Comparison of ENCODE assay signal across 28 mouse cellular contexts in the genomic region with DNA sequence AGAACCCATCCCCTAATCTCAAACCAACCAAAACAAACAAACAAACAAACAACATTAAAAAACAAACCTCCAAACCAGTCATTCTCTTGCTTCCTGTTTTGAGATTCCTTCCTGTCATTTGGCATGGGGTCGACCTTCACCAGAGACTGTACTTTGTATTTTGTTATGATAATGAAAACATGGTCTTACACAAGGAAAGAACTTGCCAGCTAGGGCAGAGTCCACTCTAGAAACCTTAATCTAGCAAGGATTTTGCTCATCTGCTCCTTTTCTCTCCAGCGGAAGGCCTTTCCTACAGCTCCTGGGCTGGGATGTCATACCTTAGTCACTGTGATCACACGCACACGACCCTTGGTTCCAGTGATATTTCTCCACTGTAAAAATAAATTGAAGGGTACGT.
"Had no signal": no experiment of that assay in that cellular context is flagged by ENCODE, and none has a peak within 500 bp of the region (broad histone marks: within the 10 kb centered on the region; RNA-seq: fewer than 3 reads in every experiment).

No protein-coding gene starts in this region.

- H3K4me2 ChIP-seq: embryonic facial prominence, embryonic 12.5 days; embryonic facial prominence, embryonic 13.5 days; embryonic facial prominence, embryonic 15.5 days; forebrain, embryonic 12.5 days; forebrain, embryonic 13.5 days; forebrain, embryonic 15.5 days had no signal

- DNase-seq: cerebellum, adult 2 months; cerebellum, adult 8-10 months; cerebellum, adult 9-10 months; cerebellum, adult 9-11 months; cerebellum, postnatal 10 days; cerebellum, postnatal 14 days; cerebellum, postnatal 25 days; cerebellum, postnatal 36 days; embryo, embryonic 11 days; forebrain, postnatal 0 days; gastrocnemius, adult 2 months; gastrocnemius, postnatal 10 days; gastrocnemius, postnatal 14 days; gastrocnemius, postnatal 25 days; gastrocnemius, postnatal 36 days; heart, adult 11 months; heart, adult 18-20 months had no signal

- H3K27ac ChIP-seq: embryonic facial prominence, embryonic 10.5 days; embryonic facial prominence, embryonic 12.5 days; embryonic facial prominence, embryonic 13.5 days; embryonic facial prominence, embryonic 15.5 days; forebrain, embryonic 10.5 days; forebrain, embryonic 12.5 days; forebrain, embryonic 13.5 days; forebrain, embryonic 15.5 days; gastrocnemius, adult 2 months had no signal

- ATAC-seq: forebrain, embryonic 13.5 days; forebrain, embryonic 14.5 days; forebrain, embryonic 15.5 days; forebrain, embryonic 16.5 days; forebrain, postnatal 0 days had no signal

- H3K36me3 ChIP-seq: embryonic facial prominence, embryonic 10.5 days; embryonic facial prominence, embryonic 12.5 days; embryonic facial prominence, embryonic 13.5 days; embryonic facial prominence, embryonic 15.5 days; forebrain, embryonic 10.5 days; forebrain, embryonic 12.5 days; forebrain, embryonic 15.5 days had no signal

- H3K9ac ChIP-seq: embryonic facial prominence, embryonic 12.5 days; embryonic facial prominence, embryonic 13.5 days; embryonic facial prominence, embryonic 15.5 days; forebrain, embryonic 12.5 days; forebrain, embryonic 13.5 days; forebrain, embryonic 15.5 days; forebrain, postnatal 0 days had no signal

- H3K4me3 ChIP-seq: embryonic facial prominence, embryonic 10.5 days; embryonic facial prominence, embryonic 12.5 days; embryonic facial prominence, embryonic 13.5 days; embryonic facial prominence, embryonic 15.5 days; erythroblast, embryonic 14.5 days; forebrain, embryonic 10.5 days; forebrain, embryonic 12.5 days; forebrain, embryonic 13.5 days; forebrain, embryonic 15.5 days; gastrocnemius, adult 2 months had no signal

- H3K27me3 ChIP-seq: embryonic facial prominence, embryonic 12.5 days; embryonic facial prominence, embryonic 13.5 days; embryonic facial prominence, embryonic 15.5 days; forebrain, embryonic 12.5 days; forebrain, embryonic 13.5 days; forebrain, embryonic 15.5 days had no signal

- H3K4me1 ChIP-seq: embryonic facial prominence, embryonic 10.5 days; embryonic facial prominence, embryonic 12.5 days; embryonic facial prominence, embryonic 13.5 days; embryonic facial prominence, embryonic 15.5 days; forebrain, embryonic 10.5 days; forebrain, embryonic 12.5 days; forebrain, embryonic 13.5 days had no signal

- H3K9me3 ChIP-seq: embryonic facial prominence, embryonic 10.5 days; embryonic facial prominence, embryonic 12.5 days; embryonic facial prominence, embryonic 13.5 days; embryonic facial prominence, embryonic 15.5 days; forebrain, embryonic 10.5 days; forebrain, embryonic 12.5 days; forebrain, embryonic 13.5 days; forebrain, embryonic 15.5 days had no signal
